ENCODE assay signal across 11 mouse cellular contexts in genomic region chr14:55527940-55528339, GRCm38 (mm10). TPM values are rescaled to one million over a fixed set of nuclear protein-coding genes. Genes with fewer than 3 reads are reported as not detected.
DNase-seq lines count a peak whose midpoint lies in the region; ATAC-seq and TF ChIP-seq lines count a peak whose summit lies in the region.
"Had no signal": no experiment of that assay in that cellular context is flagged by ENCODE, and none has a peak within 500 bp of the region (broad histone marks: within the 10 kb centered on the region; RNA-seq: fewer than 3 reads in every experiment).

No protein-coding gene starts in this region.

- H3K4me1 ChIP-seq in hindbrain, embryonic 11.5 days (replicated peaks; ENCODE audit: control insufficient read depth, insufficient read depth, low read length) = no peaks in the 10 kb centered on the region
- H3K4me1 ChIP-seq in hindbrain, embryonic 10.5 days (replicated peaks) = no peaks in the 10 kb centered on the region
- no peaks in the 10 kb centered on the region for H3K4me1 ChIP-seq in limb, embryonic 14.5 days (ENCODE audit: control insufficient read depth, insufficient read depth, low read length)
- H3K4me1 ChIP-seq in forebrain, embryonic 15.5 days = no peaks in the 10 kb centered on the region
- no peaks in the 10 kb centered on the region for H3K4me1 ChIP-seq in hindbrain, embryonic 13.5 days (replicated peaks)
- H3K4me1 ChIP-seq: embryonic facial prominence, embryonic 13.5 days; stomach, embryonic 15.5 days had no signal

- DNase-seq in hindbrain, embryonic 11.5 days (ENCODE audit: low spot score) = peak; percentile 48
- DNase-seq in hindbrain, embryonic 10.5 days (ENCODE audit: low spot score) = no peak
- DNase-seq in CD8-positive naive resting alpha-beta T cell, adult 2 months (ENCODE audit: low read depth in 2 of 2, low spot score in 2 of 2) = peak; percentile 19 to 32
- DNase-seq in c-Kit-positive CD71-negative TER-119-negative erythroid progenitor cells, embryonic 14.5 days (ENCODE audit: low read depth) = peak; percentile 50
- DNase-seq in limb, embryonic 14.5 days (ENCODE audit: low spot score) = peak; percentile 32
- peak; percentile 51 for DNase-seq in thymus, postnatal 4 days

- ATAC-seq in hindbrain, embryonic 11.5 days (ENCODE audit: low FRiP score) = no peak
- no peak for ATAC-seq in limb, embryonic 14.5 days (ENCODE audit: low FRiP score, low read depth)
- no peak for ATAC-seq in forebrain, embryonic 15.5 days (replicated peaks)
- no peak for ATAC-seq in hindbrain, embryonic 13.5 days (ENCODE audit: low FRiP score)

- H3K27me3 ChIP-seq in hindbrain, embryonic 11.5 days (ENCODE audit: control insufficient read depth, insufficient read depth, low read length) = no peaks in the 10 kb centered on the region
- H3K27me3 ChIP-seq in hindbrain, embryonic 10.5 days (ENCODE audit: insufficient read depth, poor library complexity, severe bottlenecking) = peaks cover 32% of the 10 kb centered on the region
- peaks cover 5% of the 10 kb centered on the region; the same call in 1 of the 2 replicates for H3K27me3 ChIP-seq in limb, embryonic 14.5 days (ENCODE audit: control insufficient read depth, insufficient read depth, low read length)
- no peaks in the 10 kb centered on the region for H3K27me3 ChIP-seq in forebrain, embryonic 15.5 days
- peaks cover 32% of the 10 kb centered on the region for H3K27me3 ChIP-seq in hindbrain, embryonic 13.5 days

- H3K4me2 ChIP-seq in hindbrain, embryonic 11.5 days (replicated peaks; ENCODE audit: low read depth, low read length) = no peak overlapping the region
- H3K4me2 ChIP-seq in limb, embryonic 14.5 days (replicated peaks; ENCODE audit: low read depth, low read length, severe bottlenecking) = no peak overlapping the region
- H3K4me2 ChIP-seq in forebrain, embryonic 15.5 days (replicated peaks) = no peak overlapping the region
- H3K4me2 ChIP-seq in hindbrain, embryonic 13.5 days = no peak overlapping the region
- H3K4me2 ChIP-seq: embryonic facial prominence, embryonic 13.5 days; liver, embryonic 15.5 days; stomach, embryonic 15.5 days had no signal

- H3K9me3 ChIP-seq in hindbrain, embryonic 11.5 days (ENCODE audit: control insufficient read depth, low read length) = no peaks in the 10 kb centered on the region
- no peaks in the 10 kb centered on the region for H3K9me3 ChIP-seq in hindbrain, embryonic 10.5 days
- H3K9me3 ChIP-seq in limb, embryonic 14.5 days (ENCODE audit: control insufficient read depth, low read length) = no peaks in the 10 kb centered on the region
- no peaks in the 10 kb centered on the region for H3K9me3 ChIP-seq in forebrain, embryonic 15.5 days
- H3K9me3 ChIP-seq in hindbrain, embryonic 13.5 days = no peaks in the 10 kb centered on the region
- H3K9me3 ChIP-seq: embryonic facial prominence, embryonic 13.5 days; liver, embryonic 15.5 days; stomach, embryonic 15.5 days had no signal

- H3K27ac ChIP-seq in hindbrain, embryonic 11.5 days (ENCODE audit: low read depth, low read length) = no peak overlapping the region
- no peak overlapping the region for H3K27ac ChIP-seq in hindbrain, embryonic 10.5 days
- no peak overlapping the region for H3K27ac ChIP-seq in limb, embryonic 14.5 days (replicated peaks; ENCODE audit: low read depth, low read length)
- no peak overlapping the region for H3K27ac ChIP-seq in forebrain, embryonic 15.5 days (replicated peaks)
- H3K27ac ChIP-seq in hindbrain, embryonic 13.5 days = no peak overlapping the region
- H3K27ac ChIP-seq: embryonic facial prominence, embryonic 13.5 days; liver, embryonic 15.5 days; stomach, embryonic 15.5 days had no signal

- H3K36me3 ChIP-seq in hindbrain, embryonic 11.5 days (ENCODE audit: control insufficient read depth, insufficient read depth, low read length) = no peaks in the 10 kb centered on the region
- H3K36me3 ChIP-seq in hindbrain, embryonic 10.5 days = no peaks in the 10 kb centered on the region
- H3K36me3 ChIP-seq in limb, embryonic 14.5 days (ENCODE audit: control insufficient read depth, insufficient read depth, low read length) = no peaks in the 10 kb centered on the region
- H3K36me3 ChIP-seq in forebrain, embryonic 15.5 days = no peaks in the 10 kb centered on the region
- H3K36me3 ChIP-seq in hindbrain, embryonic 13.5 days = no peaks in the 10 kb centered on the region
- H3K36me3 ChIP-seq: embryonic facial prominence, embryonic 13.5 days; liver, embryonic 15.5 days; stomach, embryonic 15.5 days had no signal

- WGBS in hindbrain, embryonic 11.5 days = 15% methylated on average over 3 of the region's 3 CpGs
- 24% methylated on average over 3 of the region's 3 CpGs for WGBS in hindbrain, embryonic 10.5 days
- 16% methylated on average over 3 of the region's 3 CpGs for WGBS in limb, embryonic 14.5 days
- WGBS in forebrain, embryonic 15.5 days = 27% methylated on average over 3 of the region's 3 CpGs
- 22% methylated on average over 3 of the region's 3 CpGs for WGBS in hindbrain, embryonic 13.5 days

- no peak overlapping the region for H3K9ac ChIP-seq in hindbrain, embryonic 11.5 days (ENCODE audit: low read depth, low read length)
- H3K9ac ChIP-seq in limb, embryonic 14.5 days (ENCODE audit: low read depth, low read length, severe bottlenecking) = no peak overlapping the region
- H3K9ac ChIP-seq in forebrain, embryonic 15.5 days (replicated peaks) = no peak overlapping the region
- H3K9ac ChIP-seq in hindbrain, embryonic 13.5 days = no peak overlapping the region
- H3K9ac ChIP-seq: embryonic facial prominence, embryonic 13.5 days; liver, embryonic 15.5 days; stomach, embryonic 15.5 days had no signal

- TF ChIP-seq POLR2A in limb, embryonic 14.5 days (IDR thresholded peaks at IDR 0.05; ENCODE audit: borderline replicate concordance, extremely low read depth, insufficient read depth, insufficient read length) = no peak

- no peak overlapping the region for H3K4me3 ChIP-seq in hindbrain, embryonic 11.5 days (ENCODE audit: low read depth, low read length)
- H3K4me3 ChIP-seq in hindbrain, embryonic 10.5 days = no peak overlapping the region
- H3K4me3 ChIP-seq in limb, embryonic 14.5 days (replicated peaks; ENCODE audit: low read length) = no peak overlapping the region
- no peak overlapping the region for H3K4me3 ChIP-seq in forebrain, embryonic 15.5 days
- no peak overlapping the region for H3K4me3 ChIP-seq in hindbrain, embryonic 13.5 days
- H3K4me3 ChIP-seq: embryonic facial prominence, embryonic 13.5 days; liver, embryonic 15.5 days; stomach, embryonic 15.5 days had no signal

RNA-seq across cellular contexts. Expression of gene Nrl, which starts 3.2 kb away (rescaled TPM):
- 0.15 and 0.20 TPM in 2 replicates for polyA plus RNA-seq in hindbrain, embryonic 11.5 days (2014; fragmentation: Nextera tagmentation; extraction: Ambion mirVana)
- not detected in 2 replicates for polyA plus RNA-seq in hindbrain, embryonic 10.5 days (2016; fragmentation: Nextera tagmentation; extraction: Ambion mirVana)
- polyA plus RNA-seq in limb, embryonic 14.5 days (2012; rRNA removed) = 0.06 TPM in 1 of 2 replicates, not detected in the other
- polyA plus RNA-seq in limb, embryonic 14.5 days (2014; fragmentation: Nextera tagmentation; extraction: Ambion mirVana) = not detected in 2 replicates
- 0.09 and 0.11 TPM in 2 replicates for polyA plus RNA-seq in forebrain, embryonic 15.5 days (2015; fragmentation: Nextera tagmentation; extraction: Ambion mirVana)
- polyA plus RNA-seq in hindbrain, embryonic 13.5 days (2015; fragmentation: Nextera tagmentation; extraction: Ambion mirVana) = 0.05 and 0.10 TPM in 2 replicates
- polyA plus RNA-seq: embryonic facial prominence, embryonic 13.5 days; liver, embryonic 15.5 days; stomach, embryonic 15.5 days had no signal

RNA-seq across cellular contexts. Expression of gene Pck2, which starts 12.1 kb away (rescaled TPM):
- polyA plus RNA-seq in hindbrain, embryonic 11.5 days (2014; fragmentation: Nextera tagmentation; extraction: Ambion mirVana) = 11.3 and 12.6 TPM in 2 replicates
- polyA plus RNA-seq in hindbrain, embryonic 10.5 days (2016; fragmentation: Nextera tagmentation; extraction: Ambion mirVana) = 15.4 and 18.5 TPM in 2 replicates
- 39.3 and 52.1 TPM in 2 replicates for polyA plus RNA-seq in limb, embryonic 14.5 days (2012; rRNA removed)
- polyA plus RNA-seq in limb, embryonic 14.5 days (2014; fragmentation: Nextera tagmentation; extraction: Ambion mirVana) = 22.5 and 28.0 TPM in 2 replicates
- 18.2 and 25.1 TPM in 2 replicates for polyA plus RNA-seq in forebrain, embryonic 15.5 days (2015; fragmentation: Nextera tagmentation; extraction: Ambion mirVana)
- polyA plus RNA-seq in hindbrain, embryonic 13.5 days (2015; fragmentation: Nextera tagmentation; extraction: Ambion mirVana) = 20.7 and 21.5 TPM in 2 replicates

RNA-seq across cellular contexts. Expression of gene Cpne6, which starts 17.7 kb away (rescaled TPM):
- polyA plus RNA-seq in hindbrain, embryonic 11.5 days (2014; fragmentation: Nextera tagmentation; extraction: Ambion mirVana) = 1.3 and 1.6 TPM in 2 replicates
- 1.1 and 1.6 TPM in 2 replicates for polyA plus RNA-seq in hindbrain, embryonic 10.5 days (2016; fragmentation: Nextera tagmentation; extraction: Ambion mirVana)
- 0.74 and 0.83 TPM in 2 replicates for polyA plus RNA-seq in limb, embryonic 14.5 days (2012; rRNA removed)
- polyA plus RNA-seq in limb, embryonic 14.5 days (2014; fragmentation: Nextera tagmentation; extraction: Ambion mirVana) = 0.47 and 0.65 TPM in 2 replicates
- 9.1 and 10.3 TPM in 2 replicates for polyA plus RNA-seq in forebrain, embryonic 15.5 days (2015; fragmentation: Nextera tagmentation; extraction: Ambion mirVana)
- 2.4 and 2.5 TPM in 2 replicates for polyA plus RNA-seq in hindbrain, embryonic 13.5 days (2015; fragmentation: Nextera tagmentation; extraction: Ambion mirVana)
- polyA plus RNA-seq: liver, embryonic 15.5 days had no signal

RNA-seq across cellular contexts. Expression of gene Dcaf11, which starts 31.9 kb away (rescaled TPM):
- 81.5 and 85.4 TPM in 2 replicates for polyA plus RNA-seq in hindbrain, embryonic 11.5 days (2014; fragmentation: Nextera tagmentation; extraction: Ambion mirVana)
- polyA plus RNA-seq in hindbrain, embryonic 10.5 days (2016; fragmentation: Nextera tagmentation; extraction: Ambion mirVana) = 69.5 and 94.1 TPM in 2 replicates
- polyA plus RNA-seq in limb, embryonic 14.5 days (2012; rRNA removed) = 47.5 and 53.0 TPM in 2 replicates
- polyA plus RNA-seq in limb, embryonic 14.5 days (2014; fragmentation: Nextera tagmentation; extraction: Ambion mirVana) = 53.8 and 56.0 TPM in 2 replicates
- polyA plus RNA-seq in forebrain, embryonic 15.5 days (2015; fragmentation: Nextera tagmentation; extraction: Ambion mirVana) = 121 and 132 TPM in 2 replicates
- 124 and 130 TPM in 2 replicates for polyA plus RNA-seq in hindbrain, embryonic 13.5 days (2015; fragmentation: Nextera tagmentation; extraction: Ambion mirVana)

RNA-seq across cellular contexts. Expression of gene A730061H03Rik, which starts 32.3 kb away (rescaled TPM):
- 0.52 TPM in 1 of 2 replicates, not detected in the other for polyA plus RNA-seq in hindbrain, embryonic 11.5 days (2014; fragmentation: Nextera tagmentation; extraction: Ambion mirVana)
- polyA plus RNA-seq in hindbrain, embryonic 10.5 days (2016; fragmentation: Nextera tagmentation; extraction: Ambion mirVana) = 0.82 TPM in 1 of 2 replicates, not detected in the other
- polyA plus RNA-seq in limb, embryonic 14.5 days (2012; rRNA removed) = 0.67 and 0.88 TPM in 2 replicates
- 0.74 and 1.7 TPM in 2 replicates for polyA plus RNA-seq in limb, embryonic 14.5 days (2014; fragmentation: Nextera tagmentation; extraction: Ambion mirVana)
- polyA plus RNA-seq in forebrain, embryonic 15.5 days (2015; fragmentation: Nextera tagmentation; extraction: Ambion mirVana) = 0.49 and 0.60 TPM in 2 replicates
- 0.71 and 2.0 TPM in 2 replicates for polyA plus RNA-seq in hindbrain, embryonic 13.5 days (2015; fragmentation: Nextera tagmentation; extraction: Ambion mirVana)
